Mouse (Mus musculus): Measurements from ENCODE around the gene Epb41. TPM values are rescaled to one million over a fixed set of nuclear protein-coding genes. Genes with fewer than 3 reads are reported as not detected.

The Epb41 gene
- polyA plus RNA-seq, 1 experiment from 2014 or later: 65.1 TPM

DNA sequence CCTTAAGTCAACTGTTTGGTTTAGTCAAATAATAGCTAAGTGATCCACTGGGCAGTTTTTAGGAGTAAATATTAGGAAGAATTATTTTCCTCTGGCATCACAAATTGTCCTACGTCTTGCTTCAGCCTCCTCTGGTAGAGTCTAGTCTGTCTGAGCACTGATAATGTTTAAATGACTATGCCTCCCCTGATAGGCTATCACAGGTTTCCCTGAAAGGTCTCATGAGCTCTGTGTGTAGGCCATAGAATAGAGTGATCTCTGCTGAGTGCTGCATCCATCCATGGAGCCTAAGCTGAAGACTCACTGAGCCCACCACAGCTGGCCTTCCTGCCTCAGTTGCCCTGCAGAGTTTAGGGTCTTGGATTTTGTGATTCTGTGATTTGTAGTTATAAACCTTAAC lies 186.6 kb downstream of the Epb41 start:
- H3K9ac ChIP-seq: no peak overlapping the region
- no peak for ATAC-seq (replicated peaks; ENCODE audit: low FRiP score)
- H3K4me2 ChIP-seq: no peak overlapping the region
- no peaks in the 10 kb centered on the region for H3K27me3 ChIP-seq
- no peaks in the 10 kb centered on the region for H3K9me3 ChIP-seq (replicated peaks)
- H3K4me3 ChIP-seq (replicated peaks): no peak overlapping the region
- WGBS: 90% methylated on average over 1 of the region's 1 CpGs
- H3K4me1 ChIP-seq: 0 out of 2 replicates have a peak, but pooled peaks cover 3% of the 10 kb centered on the region
- peaks cover 71% of the 10 kb centered on the region for H3K36me3 ChIP-seq
- no peak overlapping the region for H3K27ac ChIP-seq

GRCm38 (mm10) chr4:131885376-131885775 lies 189.7 kb downstream of the Epb41 start:
- ATAC-seq (replicated peaks; ENCODE audit: low FRiP score): no peak
- Histone ChIP-seq H3K36me3 (peaks cover 44% of the 10 kb centered on the region), H3K9ac (no peak overlapping the region), H3K27ac (no peak overlapping the region), H3K4me3 (replicated peaks) (no peak overlapping the region), H3K4me2 (no peak overlapping the region), H3K4me1 (peaks cover 11% of the 10 kb centered on the region; the same call in 1 of the 2 replicates), H3K9me3 (replicated peaks) (no peaks in the 10 kb centered on the region), H3K27me3 (no peaks in the 10 kb centered on the region)
- WGBS: 73% methylated on average over 6 of the region's 6 CpGs

- no peak overlapping the region for H3K27ac ChIP-seq
- H3K4me3 ChIP-seq (replicated peaks): no peak overlapping the region
- peaks cover 40% of the 10 kb centered on the region for H3K36me3 ChIP-seq
- WGBS: 70% methylated on average over 6 of the region's 6 CpGs
- H3K9me3 ChIP-seq (replicated peaks): no peaks in the 10 kb centered on the region
- H3K4me1 ChIP-seq: peaks cover 20% of the 10 kb centered on the region
- ATAC-seq (replicated peaks; ENCODE audit: low FRiP score): no peak
- H3K9ac ChIP-seq: no peak overlapping the region
- no peak overlapping the region for H3K4me2 ChIP-seq
- no peaks in the 10 kb centered on the region for H3K27me3 ChIP-seq
Measured at GRCm38 (mm10) chr4:131883571-131883970, 191.6 kb downstream of the Epb41 start.

- H3K9me3 ChIP-seq (replicated peaks): no peaks in the 10 kb centered on the region
- no peaks in the 10 kb centered on the region for H3K27me3 ChIP-seq
- H3K4me2 ChIP-seq: no peak overlapping the region
- H3K4me3 ChIP-seq (replicated peaks): no peak overlapping the region
- peaks cover 38% of the 10 kb centered on the region for H3K4me1 ChIP-seq
- 86% methylated on average over 7 of the region's 7 CpGs for WGBS
- H3K36me3 ChIP-seq: peaks cover 22% of the 10 kb centered on the region
- H3K27ac ChIP-seq: no peak overlapping the region
- H3K9ac ChIP-seq: no peak overlapping the region
- ATAC-seq (replicated peaks; ENCODE audit: low FRiP score): no peak
Measured at GRCm38 (mm10) chr4:131881306-131881705, 193.8 kb downstream of the Epb41 start.

DNA sequence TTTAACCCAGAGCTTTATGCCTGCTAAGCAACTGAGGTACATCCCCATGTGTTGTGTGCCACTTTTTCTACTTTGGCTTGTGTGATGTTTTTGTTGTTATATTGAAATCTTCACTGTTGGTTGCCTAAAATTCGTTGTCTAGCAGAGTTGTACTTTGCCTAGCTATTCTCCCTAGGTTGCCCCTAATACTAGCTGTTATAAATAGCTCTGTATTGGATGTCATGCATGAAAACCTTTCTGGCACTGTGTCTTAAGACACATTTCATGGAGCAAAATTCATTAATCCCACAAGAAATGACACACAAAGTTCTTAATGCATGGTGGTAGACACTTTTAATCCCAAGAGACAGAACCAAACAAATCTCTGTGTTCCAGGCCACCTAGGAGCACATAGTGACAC lies 195.4 kb downstream of the Epb41 start:
- Histone ChIP-seq H3K4me2 (no peak overlapping the region), H3K27ac (no peak overlapping the region), H3K9me3 (replicated peaks) (no peaks in the 10 kb centered on the region), H3K27me3 (no peaks in the 10 kb centered on the region), H3K9ac (no peak overlapping the region), H3K36me3 (0 out of 2 replicates have a peak, but pooled peaks cover 6% of the 10 kb centered on the region), H3K4me3 (replicated peaks) (no peak overlapping the region), H3K4me1 (peaks cover 51% of the 10 kb centered on the region)
- 70% methylated on average over 1 of the region's 1 CpGs for WGBS
- no peak for ATAC-seq (replicated peaks; ENCODE audit: low FRiP score)

DNA sequence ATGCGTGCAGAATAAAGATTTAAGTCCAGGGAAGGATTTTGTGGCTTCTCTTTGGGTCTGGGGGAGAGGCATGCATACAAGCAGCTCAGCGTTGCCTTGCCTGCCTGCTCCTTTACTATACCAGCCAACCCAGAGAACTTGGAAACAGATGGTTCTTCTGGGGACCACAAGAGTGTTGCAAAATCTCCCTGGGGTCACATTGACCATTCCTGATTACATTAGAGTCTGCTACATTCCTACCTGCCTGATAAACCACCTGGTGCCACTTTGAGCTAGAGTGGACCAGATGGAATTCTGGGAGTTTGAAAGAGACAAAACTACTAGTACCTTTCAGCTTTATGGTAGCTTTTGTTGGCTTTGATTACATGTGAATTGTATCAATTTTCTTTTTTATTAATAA lies 198.3 kb downstream of the Epb41 start:
- H3K4me2 ChIP-seq: 0 out of 2 replicates have a peak overlapping the region, but pooled peaks have one; percentile 14
- ATAC-seq (replicated peaks; ENCODE audit: low FRiP score): no peak
- no peaks in the 10 kb centered on the region for H3K27me3 ChIP-seq
- no peaks in the 10 kb centered on the region for H3K9me3 ChIP-seq (replicated peaks)
- no peak overlapping the region for H3K9ac ChIP-seq
- H3K4me3 ChIP-seq (replicated peaks): no peak overlapping the region
- no peak overlapping the region for H3K27ac ChIP-seq
- WGBS: 73% methylated on average over 2 of the region's 2 CpGs
- H3K4me1 ChIP-seq: peaks cover 58% of the 10 kb centered on the region
- no peaks in the 10 kb centered on the region for H3K36me3 ChIP-seq

DNA sequence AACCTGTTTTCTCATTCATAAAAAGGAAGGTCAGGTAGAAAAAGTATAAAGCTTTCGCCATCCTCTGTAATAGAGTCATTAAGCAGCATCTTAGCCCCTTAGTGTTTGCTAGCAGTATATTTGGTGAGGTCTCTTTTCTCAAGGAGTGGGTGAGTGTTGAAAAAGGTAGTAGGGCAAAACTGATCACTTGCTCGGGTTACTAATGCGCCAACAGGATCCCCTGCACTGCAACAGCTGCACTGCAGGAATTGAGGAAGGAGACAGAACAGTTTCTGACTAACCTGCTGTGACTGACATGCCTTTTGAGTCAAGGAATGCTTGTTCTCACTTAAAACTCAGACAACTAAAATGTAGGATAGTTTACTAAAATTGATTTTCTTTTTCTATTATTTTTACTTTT lies 199.9 kb downstream of the Epb41 start:
- H3K9me3 ChIP-seq (replicated peaks): no peaks in the 10 kb centered on the region
- H3K4me3 ChIP-seq (replicated peaks): peak overlapping the region; percentile 98
- H3K9ac ChIP-seq: peak overlapping the region; percentile 100; the same call in 1 of the 2 replicates

GRCm38 (mm10) chr4:131874567-131874966 lies 200.6 kb downstream of the Epb41 start:
- WGBS: 2% methylated on average over 11 of the region's 11 CpGs
- Histone ChIP-seq H3K4me3 (replicated peaks) (peak overlapping the region; percentile 98), H3K27ac (peak overlapping the region; percentile 99), H3K27me3 (no peaks in the 10 kb centered on the region), H3K9ac (peak overlapping the region; percentile 100), H3K9me3 (replicated peaks) (no peaks in the 10 kb centered on the region), H3K4me1 (peaks cover 48% of the 10 kb centered on the region), H3K36me3 (no peaks in the 10 kb centered on the region), H3K4me2 (peak overlapping the region; percentile 86)
- no peak for ATAC-seq (replicated peaks; ENCODE audit: low FRiP score)

More for the DNA sequence above, 199.9 kb downstream of the Epb41 start:
- ATAC-seq (replicated peaks; ENCODE audit: low FRiP score): no peak
- H3K4me2 ChIP-seq: peak overlapping the region; percentile 86
- 35% methylated on average over 3 of the region's 3 CpGs for WGBS
- H3K27ac ChIP-seq: no peak overlapping the region
- no peaks in the 10 kb centered on the region for H3K27me3 ChIP-seq
- H3K4me1 ChIP-seq: peaks cover 53% of the 10 kb centered on the region
- H3K36me3 ChIP-seq: no peaks in the 10 kb centered on the region

DNA sequence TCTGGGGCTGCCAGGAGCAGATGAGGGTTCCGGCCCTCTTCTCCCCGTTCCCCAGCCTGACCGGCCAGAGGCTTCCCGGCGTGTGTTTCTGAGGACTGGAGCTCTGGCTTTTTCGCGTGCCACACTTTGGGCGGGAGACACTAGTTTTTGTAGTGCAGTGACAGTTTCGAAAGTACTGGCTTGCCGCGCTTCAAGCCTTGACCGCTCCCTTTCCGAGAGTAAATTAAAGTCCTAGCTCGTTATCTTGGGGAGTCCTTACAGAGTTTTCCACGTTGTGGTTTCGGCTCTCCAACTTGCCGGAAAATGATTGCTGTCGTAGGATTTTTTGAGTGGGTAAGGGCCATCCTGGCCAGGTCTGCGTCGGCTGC lies 201.0 kb downstream of the Epb41 start:
- Histone ChIP-seq H3K4me1 (peaks cover 45% of the 10 kb centered on the region), H3K9ac (peak overlapping the region; percentile 100), H3K27ac (peak overlapping the region; percentile 99), H3K9me3 (replicated peaks) (no peaks in the 10 kb centered on the region), H3K4me2 (peak overlapping the region; percentile 86), H3K36me3 (no peaks in the 10 kb centered on the region), H3K4me3 (replicated peaks) (peak overlapping the region; percentile 98), H3K27me3 (no peaks in the 10 kb centered on the region)
- WGBS: under 1% methylated on average over 20 of the region's 20 CpGs
- no peak for ATAC-seq (replicated peaks; ENCODE audit: low FRiP score)

Small RNAs within 50 kb of the gene (microRNA-seq; reads per million reads assigned to microRNA genes)
- gene Gm27445: not detected

Other genes starting within 250 kb of the Epb41 start
- gene Ptpru, start 237.0 kb downstream of the Epb41 start, polyA plus RNA-seq (2015; fragmentation: Nextera tagmentation; extraction: Ambion mirVana): 30.3 TPM in 2 replicates
- 45.8 and 47.4 TPM in 2 replicates for gene Mecr, start 231.9 kb downstream of the Epb41 start, polyA plus RNA-seq (2015; fragmentation: Nextera tagmentation; extraction: Ambion mirVana)
- 110 and 114 TPM in 2 replicates for gene Srsf4, start 201.7 kb downstream of the Epb41 start, polyA plus RNA-seq (2015; fragmentation: Nextera tagmentation; extraction: Ambion mirVana)
- gene Tmem200b, start 153.6 kb downstream of the Epb41 start, polyA plus RNA-seq (2015; fragmentation: Nextera tagmentation; extraction: Ambion mirVana): 1.1 and 1.3 TPM in 2 replicates
- gene Gm10300, start 624 bp downstream of the Epb41 start, polyA plus RNA-seq (2015; fragmentation: Nextera tagmentation; extraction: Ambion mirVana): 0.09 TPM in 2 replicates
- 0.23 and 0.41 TPM in 2 replicates for gene Oprd1, start 69.2 kb upstream of the Epb41 start, polyA plus RNA-seq (2015; fragmentation: Nextera tagmentation; extraction: Ambion mirVana)
- gene Ythdf2, start 137.0 kb upstream of the Epb41 start, polyA plus RNA-seq (2015; fragmentation: Nextera tagmentation; extraction: Ambion mirVana): 107 and 113 TPM in 2 replicates
- gene Gmeb1, start 186.3 kb upstream of the Epb41 start, polyA plus RNA-seq (2015; fragmentation: Nextera tagmentation; extraction: Ambion mirVana): 40.0 and 40.1 TPM in 2 replicates
- 47.7 and 48.3 TPM in 2 replicates for gene Taf12, start 199.1 kb upstream of the Epb41 start, polyA plus RNA-seq (2015; fragmentation: Nextera tagmentation; extraction: Ambion mirVana)
- gene Rab42, start 228.1 kb upstream of the Epb41 start, polyA plus RNA-seq (2015; fragmentation: Nextera tagmentation; extraction: Ambion mirVana): 3.3 and 3.5 TPM in 2 replicates

All from kidney, embryonic 15.5 days (tissue).